Mouse (Mus musculus) embryonic facial prominence, embryonic 10.5 days (tissue): ENCODE measurements at regions not wholly inside any gene's neighbourhood (a gene's known extent, or its start where the extent isn't known, plus 50 kb on each side); places are given as distances from the start of the nearest gene placed in this dataset.

Source experiments
- DNase-seq: peaks from one replicate; pipeline ENCODE4 v3.0.0-alpha.2; 2017; ENCODE audit warnings: low spot score
- H3K27ac ChIP-seq: fragments of 300-500 bp; sonication (generic); replicated peaks from 2 replicates; pipeline ENCODE4 v1.5.1; 2016; ENCODE audit warnings: mild to moderate bottlenecking
- H3K27me3 ChIP-seq: fragments of 300-500 bp; sonication (generic); replicated peaks from 2 replicates; pipeline ENCODE4 v1.6.1; 2016; ENCODE audit warnings: low read depth, mild to moderate bottlenecking; ENCODE audit not compliant: poor library complexity, severe bottlenecking
- H3K36me3 ChIP-seq: fragments of 300-500 bp; sonication (generic); replicated peaks from 2 replicates; pipeline ENCODE4 v1.6.1; 2016; ENCODE audit warnings: mild to moderate bottlenecking, moderate library complexity
- H3K4me1 ChIP-seq: fragments of 300-500 bp; sonication (generic); 2 replicates; pipeline ENCODE4 v1.6.1; 2016
- H3K4me3 ChIP-seq: fragments of 300-500 bp; sonication (generic); 2 replicates; pipeline ENCODE4 v1.5.1; 2016; ENCODE audit warnings: mild to moderate bottlenecking, moderate library complexity
- H3K9me3 ChIP-seq: fragments of 300-500 bp; sonication (generic); 2 replicates; pipeline ENCODE4 v1.6.1; 2016; ENCODE audit warnings: mild to moderate bottlenecking
- WGBS: fragments of 180-500 bp; shearing (Covaris S2); methylation state at CpG from one replicate; pipeline ENCODE4 v1.1.7; 2016; 5-methylcytosine and 5-hydroxymethylcytosine counted together

GRCm38 (mm10) chr9:47387716-47388300 lies 142.2 kb upstream of the Cadm1 start:
- no peaks in the 10 kb centered on the region for H3K9me3 ChIP-seq
- H3K27ac ChIP-seq: no peak overlapping the region

GRCm38 (mm10) chr9:47389901-47390300 lies 140.1 kb upstream of the Cadm1 start:
- Histone ChIP-seq H3K36me3 (no peaks in the 10 kb centered on the region), H3K4me1 (peaks cover 34% of the 10 kb centered on the region), H3K27me3 (peaks cover 58% of the 10 kb centered on the region), H3K4me3 (no peak overlapping the region), H3K9me3 (no peaks in the 10 kb centered on the region), H3K27ac (no peak overlapping the region)
- no peak for DNase-seq
- 92% methylated on average over 6 of the region's 6 CpGs for WGBS

More at GRCm38 (mm10) chr9:47387716-47388300, 142.2 kb upstream of the Cadm1 start:
- H3K4me3 ChIP-seq: no peak overlapping the region
- 37% methylated on average over 8 of the region's 8 CpGs for WGBS
- peaks cover 45% of the 10 kb centered on the region for H3K27me3 ChIP-seq
- H3K36me3 ChIP-seq: no peaks in the 10 kb centered on the region
- DNase-seq: no peak
- peaks cover 49% of the 10 kb centered on the region for H3K4me1 ChIP-seq

GRCm38 (mm10) chr9:47391669-47392068 lies 138.3 kb upstream of the Cadm1 start:
- DNase-seq: no peak
- WGBS: 92% methylated on average over 5 of the region's 5 CpGs
- Histone ChIP-seq H3K4me3 (no peak overlapping the region), H3K9me3 (no peaks in the 10 kb centered on the region), H3K27ac (no peak overlapping the region), H3K27me3 (peaks cover 51% of the 10 kb centered on the region), H3K4me1 (peaks cover 16% of the 10 kb centered on the region), H3K36me3 (no peaks in the 10 kb centered on the region)

- Histone ChIP-seq H3K27ac (no peak overlapping the region; the same call in 1 of the 2 replicates), H3K36me3 (no peaks in the 10 kb centered on the region), H3K9me3 (no peaks in the 10 kb centered on the region), H3K4me3 (no peak overlapping the region), H3K4me1 (peaks cover 55% of the 10 kb centered on the region), H3K27me3 (peaks cover 47% of the 10 kb centered on the region)
- no peak for DNase-seq
- 14% methylated on average over 2 of the region's 2 CpGs for WGBS
Observed at GRCm38 (mm10) chr9:47399598-47399997, 130.4 kb upstream of the Cadm1 start.

GRCm38 (mm10) chr9:47400117-47400823 lies 129.7 kb upstream of the Cadm1 start:
- no peak overlapping the region for H3K27ac ChIP-seq
- no peaks in the 10 kb centered on the region for H3K36me3 ChIP-seq
- H3K4me3 ChIP-seq: no peak overlapping the region
- peak; percentile 45 for DNase-seq
- peaks cover 61% of the 10 kb centered on the region for H3K4me1 ChIP-seq
- peaks cover 47% of the 10 kb centered on the region for H3K27me3 ChIP-seq
- H3K9me3 ChIP-seq: no peaks in the 10 kb centered on the region
- WGBS: 23% methylated on average over 7 of the region's 7 CpGs

- DNase-seq: no peak
- no peak overlapping the region for H3K27ac ChIP-seq
- no peaks in the 10 kb centered on the region for H3K9me3 ChIP-seq
- H3K4me1 ChIP-seq: peaks cover 73% of the 10 kb centered on the region
- 87% methylated on average over 11 of the region's 11 CpGs for WGBS
- H3K4me3 ChIP-seq: no peak overlapping the region
- no peaks in the 10 kb centered on the region for H3K36me3 ChIP-seq
- peaks cover 58% of the 10 kb centered on the region for H3K27me3 ChIP-seq
Observed at GRCm38 (mm10) chr9:47401511-47401910, 128.5 kb upstream of the Cadm1 start.

GRCm38 (mm10) chr9:47403317-47403716 lies 126.7 kb upstream of the Cadm1 start:
- Histone ChIP-seq H3K27ac (no peak overlapping the region), H3K4me1 (peaks cover 87% of the 10 kb centered on the region), H3K27me3 (peaks cover 75% of the 10 kb centered on the region), H3K36me3 (no peaks in the 10 kb centered on the region), H3K9me3 (no peaks in the 10 kb centered on the region), H3K4me3 (no peak overlapping the region)
- DNase-seq: no peak
- 76% methylated on average over 11 of the region's 11 CpGs for WGBS

- no peak overlapping the region for H3K27ac ChIP-seq
- peaks cover 83% of the 10 kb centered on the region for H3K4me1 ChIP-seq
- H3K27me3 ChIP-seq: peaks cover 78% of the 10 kb centered on the region
Observed at GRCm38 (mm10) chr9:47404821-47405220, 125.2 kb upstream of the Cadm1 start.

GRCm38 (mm10) chr9:47405547-47405946 lies 124.4 kb upstream of the Cadm1 start:
- WGBS: 54% methylated on average over 4 of the region's 4 CpGs
- no peak overlapping the region for H3K27ac ChIP-seq
- no peaks in the 10 kb centered on the region for H3K36me3 ChIP-seq
- peaks cover 84% of the 10 kb centered on the region for H3K27me3 ChIP-seq
- DNase-seq: no peak
- H3K4me3 ChIP-seq: no peak overlapping the region
- peaks cover 76% of the 10 kb centered on the region for H3K4me1 ChIP-seq
- no peaks in the 10 kb centered on the region for H3K9me3 ChIP-seq

More at GRCm38 (mm10) chr9:47404821-47405220, 125.2 kb upstream of the Cadm1 start:
- H3K4me3 ChIP-seq: no peak overlapping the region
- no peaks in the 10 kb centered on the region for H3K9me3 ChIP-seq
- DNase-seq: no peak
- no peaks in the 10 kb centered on the region for H3K36me3 ChIP-seq
- 58% methylated on average over 3 of the region's 3 CpGs for WGBS

GRCm38 (mm10) chr9:47407007-47407670 lies 122.8 kb upstream of the Cadm1 start:
- peaks cover 94% of the 10 kb centered on the region for H3K27me3 ChIP-seq
- peak; percentile 49 for DNase-seq
- H3K36me3 ChIP-seq: no peaks in the 10 kb centered on the region
- no peaks in the 10 kb centered on the region for H3K9me3 ChIP-seq
- no peak overlapping the region for H3K4me3 ChIP-seq
- WGBS: 51% methylated on average over 7 of the region's 7 CpGs
- peak overlapping the region; percentile 51; the same call in 1 of the 2 replicates for H3K27ac ChIP-seq
- peaks cover 75% of the 10 kb centered on the region for H3K4me1 ChIP-seq

- no peaks in the 10 kb centered on the region for H3K9me3 ChIP-seq
- H3K36me3 ChIP-seq: no peaks in the 10 kb centered on the region
- WGBS: 15% methylated on average over 4 of the region's 4 CpGs
- peaks cover 93% of the 10 kb centered on the region for H3K27me3 ChIP-seq
- DNase-seq: peak; percentile 53
- H3K4me3 ChIP-seq: no peak overlapping the region
- peaks cover 84% of the 10 kb centered on the region for H3K4me1 ChIP-seq
- no peak overlapping the region for H3K27ac ChIP-seq
Observed at GRCm38 (mm10) chr9:47408061-47408460, 121.9 kb upstream of the Cadm1 start.

- H3K4me1 ChIP-seq: peaks cover 69% of the 10 kb centered on the region
- H3K4me3 ChIP-seq: no peak overlapping the region
- no peak for DNase-seq
- H3K9me3 ChIP-seq: no peaks in the 10 kb centered on the region
- WGBS: 88% methylated on average over 6 of the region's 6 CpGs
- H3K36me3 ChIP-seq: no peaks in the 10 kb centered on the region
- no peak overlapping the region for H3K27ac ChIP-seq
- peaks cover 82% of the 10 kb centered on the region for H3K27me3 ChIP-seq
Observed at GRCm38 (mm10) chr9:47409579-47409978, 120.4 kb upstream of the Cadm1 start.

GRCm38 (mm10) chr9:47412786-47413185 lies 117.2 kb upstream of the Cadm1 start:
- peaks cover 73% of the 10 kb centered on the region for H3K27me3 ChIP-seq

More at GRCm38 (mm10) chr9:47412786-47413185, 117.2 kb upstream of the Cadm1 start:
- no peaks in the 10 kb centered on the region for H3K9me3 ChIP-seq
- H3K4me3 ChIP-seq: no peak overlapping the region
- DNase-seq: no peak
- WGBS: 24% methylated on average over 2 of the region's 2 CpGs
- H3K36me3 ChIP-seq: no peaks in the 10 kb centered on the region
- H3K27ac ChIP-seq: no peak overlapping the region; the same call in 1 of the 2 replicates
- peaks cover 42% of the 10 kb centered on the region for H3K4me1 ChIP-seq
